Mouse (Mus musculus) heart, postnatal 0 days (tissue): ENCODE measurements around the gene Tmem270. TPM values are rescaled to one million over a fixed set of nuclear protein-coding genes. Genes with fewer than 3 reads are reported as not detected.
"Not testable (repeated sequence)": the region's sequence is repeated elsewhere in the genome, so short reads cannot be mapped to it uniquely, and the experiment has no call there.

ENCODE experiments used
- ATAC-seq: fragments of 200-750 bp; cut with Nextera tagmentation; 2 replicates; pipeline ENCODE4 v1.8.0; 2017; ENCODE audit warnings: low read depth, moderate number of reproducible peaks, moderate library complexity; ENCODE audit not compliant: insufficient read depth
- DNase-seq: peaks from one replicate; pipeline ENCODE4 v3.0.0-alpha.2; 2016; ENCODE audit warnings: low spot score
- H3K27ac ChIP-seq: fragments of 300-500 bp; sonication (generic); 2 replicates; pipeline ENCODE4 v1.5.1; 2014; ENCODE audit warnings: low read depth, mild to moderate bottlenecking
- H3K27me3 ChIP-seq: fragments of 300-500 bp; sonication (generic); 2 replicates; pipeline ENCODE4 v1.6.1; 2014; ENCODE audit warnings: low read length, mixed read lengths; ENCODE audit not compliant: control insufficient read depth, insufficient read depth
- H3K36me3 ChIP-seq: fragments of 300-500 bp; sonication (generic); replicated peaks from 2 replicates; pipeline ENCODE4 v1.6.1; 2014; ENCODE audit warnings: low read length, mixed read lengths; ENCODE audit not compliant: control insufficient read depth, insufficient read depth
- H3K4me1 ChIP-seq: fragments of 300-500 bp; sonication (generic); 2 replicates; pipeline ENCODE4 v1.6.1; 2014; ENCODE audit warnings: antibody characterized with exemption; ENCODE audit not compliant: control insufficient read depth, insufficient read depth
- H3K4me2 ChIP-seq: fragments of 300-500 bp; sonication (generic); 2 replicates; pipeline ENCODE4 v1.6.1; 2014; ENCODE audit warnings: low read depth, mild to moderate bottlenecking, low read length, moderate library complexity
- H3K4me3 ChIP-seq: fragments of 300-500 bp; sonication (generic); 2 replicates; pipeline ENCODE4 v1.5.1; 2014; ENCODE audit warnings: low read depth, low read length
- H3K9ac ChIP-seq: fragments of 300-500 bp; sonication (generic); replicated peaks from 2 replicates; pipeline ENCODE4 v1.6.1; 2014; ENCODE audit warnings: low read depth, low read length, mixed read lengths
- H3K9me3 ChIP-seq: fragments of 300-500 bp; sonication (generic); replicated peaks from 2 replicates; pipeline ENCODE4 v1.6.1; 2016; ENCODE audit warnings: low read length; ENCODE audit not compliant: control insufficient read depth
- CTCF ChIP-seq: IDR thresholded peaks from 2 replicates; pipeline ENCODE4 v1.5.1; 2016; ENCODE audit warnings: antibody characterized with exemption, control low read depth, low read depth
- EP300 ChIP-seq: IDR thresholded peaks from 2 replicates; pipeline ENCODE4 v1.6.1; 2016; ENCODE audit warnings: antibody characterized with exemption, low read depth
- WGBS: fragments of 180-500 bp; shearing (Covaris S2); extraction: QIAGEN DNeasy Blood & Tissue Kit; methylation state at CpG from one replicate; pipeline ENCODE4 v1.1.7; 2014; 5-methylcytosine and 5-hydroxymethylcytosine counted together
- polyA plus RNA-seq: library from polyadenylated mRNA; unstranded; fragments of >200 nt; fragmentation: Nextera tagmentation; extraction: Ambion mirVana; gene quantifications from 2 replicates; pipeline ENCODE4 v1.2.1, GENCODE M21; 2015
- total RNA-seq: library from RNA; depleted of rRNA; stranded (reverse); fragments of >200 nt; gene quantifications from 2 replicates; pipeline ENCODE4 v1.2.3, GENCODE M21; 2014; ENCODE audit warnings: low replicate concordance

Gene Tmem270
- total and polyA plus RNA-seq, 2 experiments from 2014 or later = not detected

DNA sequence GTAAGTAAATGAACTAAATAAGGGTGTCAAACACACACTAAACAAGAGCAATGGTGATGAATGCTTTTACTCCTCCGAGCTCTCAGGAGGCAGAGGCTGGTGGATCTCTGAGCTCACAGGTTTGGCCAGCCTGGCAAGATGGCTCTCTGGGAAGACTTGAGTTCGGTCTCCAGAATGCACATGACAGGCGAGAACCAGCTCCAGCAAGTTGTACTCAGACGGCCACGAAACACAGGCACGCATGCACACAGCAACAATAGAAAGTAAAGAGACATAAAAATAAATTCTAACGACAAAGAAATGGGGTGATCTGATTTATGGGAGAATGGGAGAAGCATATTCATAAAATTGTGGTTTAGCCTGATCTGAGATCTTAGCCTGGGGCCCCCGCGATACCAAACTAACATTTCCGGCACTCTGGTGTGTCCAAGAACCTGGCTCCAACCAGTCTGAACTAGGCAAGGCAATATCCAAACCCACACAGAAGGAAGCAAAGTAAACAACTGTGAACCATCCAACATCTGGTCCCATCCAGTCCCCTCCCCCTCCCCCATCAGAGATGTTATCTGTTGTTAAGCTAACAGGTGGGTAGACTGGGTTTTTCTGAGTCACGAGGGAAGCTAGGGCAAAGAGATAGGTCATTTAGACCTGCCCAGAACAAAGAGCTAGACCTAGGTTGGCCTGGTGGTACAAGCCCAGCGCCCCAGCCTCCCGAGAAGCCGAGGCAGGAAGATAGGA, 35.1 kb upstream of the Tmem270 start:
- WGBS = 80% methylated on average over 14 of the region's 14 CpGs
- peaks cover 11% of the 10 kb centered on the region; the same call in 1 of the 2 replicates for H3K27me3 ChIP-seq
- no peak overlapping the region for H3K9ac ChIP-seq
- no peaks in the 10 kb centered on the region for H3K9me3 ChIP-seq
- TF ChIP-seq CTCF = no peak
- no peak for TF ChIP-seq EP300
- H3K36me3 ChIP-seq = no peaks in the 10 kb centered on the region
- H3K4me3 ChIP-seq = no peak overlapping the region
- no peak for ATAC-seq
- no peaks in the 10 kb centered on the region for H3K4me1 ChIP-seq
- DNase-seq = no peak
- no peak overlapping the region for H3K4me2 ChIP-seq
- peak overlapping the region; percentile 28; the same call in 1 of the 2 replicates for H3K27ac ChIP-seq

- 84% methylated on average over 3 of the region's 7 CpGs for WGBS
- H3K27ac ChIP-seq, DNase-seq: not testable (repeated sequence)
Measured at GRCm38 (mm10) chr5:134939554-134939953, 33.0 kb upstream of the Tmem270 start.

GRCm38 (mm10) chr5:134939069-134939468, 32.5 kb upstream of the Tmem270 start:
- H3K27me3 ChIP-seq = no peaks in the 10 kb centered on the region
- no peak for ATAC-seq
- TF ChIP-seq EP300 (no peak), CTCF (no peak)

More at GRCm38 (mm10) chr5:134939554-134939953, 33.0 kb upstream of the Tmem270 start:
- H3K4me3 ChIP-seq, H3K27me3 ChIP-seq, H3K4me1 ChIP-seq, ATAC-seq, H3K36me3 ChIP-seq, H3K9ac ChIP-seq, H3K4me2 ChIP-seq, H3K9me3 ChIP-seq: not testable (repeated sequence)

DNA sequence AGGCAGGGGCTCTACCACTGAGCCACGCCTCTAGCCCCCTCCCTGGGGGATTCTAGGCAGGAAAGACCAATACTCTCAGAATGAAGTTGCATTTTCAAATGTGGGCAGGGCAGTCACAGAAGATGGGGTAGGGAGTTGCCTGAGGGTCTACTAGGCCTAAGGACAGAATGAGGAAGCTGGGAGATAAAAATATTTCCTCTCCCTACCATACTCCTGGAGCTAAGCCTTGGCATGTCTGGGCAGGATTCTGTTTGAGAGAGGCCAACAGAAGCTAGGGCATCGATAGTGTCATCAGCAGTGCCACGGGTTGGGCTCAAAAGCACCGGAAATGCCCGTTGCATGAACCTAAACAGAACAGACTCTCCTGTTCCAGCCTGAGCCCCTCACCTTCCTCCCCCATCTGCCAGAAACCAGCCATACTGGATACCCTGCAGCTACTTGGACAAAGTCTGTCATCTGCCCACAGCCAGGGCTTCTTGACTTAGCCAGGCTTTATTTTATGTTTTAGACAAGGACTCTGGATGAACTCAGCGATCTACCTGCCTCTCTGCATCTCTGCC, 30.2 kb upstream of the Tmem270 start:
- Histone ChIP-seq H3K4me2 (no peak overlapping the region), H3K27me3 (no peaks in the 10 kb centered on the region), H3K36me3 (no peaks in the 10 kb centered on the region), H3K9ac (no peak overlapping the region), H3K4me1 (no peaks in the 10 kb centered on the region), H3K9me3 (no peaks in the 10 kb centered on the region), H3K4me3 (no peak overlapping the region), H3K27ac (no peak overlapping the region)
- DNase-seq = no peak
- TF ChIP-seq CTCF (no peak), EP300 (no peak)
- ATAC-seq = no peak
- 76% methylated on average over 6 of the region's 6 CpGs for WGBS

More at GRCm38 (mm10) chr5:134939069-134939468, 32.5 kb upstream of the Tmem270 start:
- Histone ChIP-seq H3K9ac (no peak overlapping the region), H3K9me3 (no peaks in the 10 kb centered on the region), H3K27ac (no peak overlapping the region), H3K4me2 (no peak overlapping the region), H3K36me3 (no peaks in the 10 kb centered on the region), H3K4me1 (no peaks in the 10 kb centered on the region), H3K4me3 (no peak overlapping the region)
- DNase-seq = no peak
- 62% methylated on average over 3 of the region's 3 CpGs for WGBS

DNA sequence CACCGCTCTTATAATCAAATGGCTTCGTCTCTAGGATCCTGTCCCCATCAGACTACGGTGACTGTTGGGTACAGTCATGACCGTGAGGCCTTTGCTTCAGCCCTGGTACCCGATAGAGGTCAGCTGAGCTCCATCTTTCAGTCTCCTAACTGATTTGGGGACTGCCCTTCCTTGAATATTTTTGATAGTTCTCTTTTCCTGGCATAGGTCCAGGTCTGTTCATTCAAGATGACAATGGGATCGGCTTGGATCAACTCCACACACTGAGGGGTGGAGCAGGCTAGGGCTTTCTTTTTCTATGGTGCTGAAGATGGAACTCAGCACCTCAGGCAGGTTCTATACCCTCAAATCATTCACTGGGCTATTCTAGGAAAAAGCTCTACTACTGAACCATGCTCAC, 29.5 kb upstream of the Tmem270 start:
- Histone ChIP-seq H3K9ac (no peak overlapping the region), H3K4me1 (no peaks in the 10 kb centered on the region), H3K4me3 (no peak overlapping the region), H3K36me3 (no peaks in the 10 kb centered on the region), H3K27me3 (no peaks in the 10 kb centered on the region), H3K27ac (no peak overlapping the region), H3K4me2 (no peak overlapping the region), H3K9me3 (no peaks in the 10 kb centered on the region)
- DNase-seq (no peak), ATAC-seq (no peak)
- WGBS = 80% methylated on average over 6 of the region's 6 CpGs
- TF ChIP-seq EP300 (no peak), CTCF (no peak)
